Mouse (Mus musculus) kidney, adult 11 months (tissue): ENCODE data around the gene Zbtb43.
A peak's percentile ranks its signal among the peaks of the same experiment; 100 is the strongest.

Experiments
- DNase-seq: peaks from one replicate; pipeline ENCODE4 v3.0.0; 2022

Gene Zbtb43

DNA sequence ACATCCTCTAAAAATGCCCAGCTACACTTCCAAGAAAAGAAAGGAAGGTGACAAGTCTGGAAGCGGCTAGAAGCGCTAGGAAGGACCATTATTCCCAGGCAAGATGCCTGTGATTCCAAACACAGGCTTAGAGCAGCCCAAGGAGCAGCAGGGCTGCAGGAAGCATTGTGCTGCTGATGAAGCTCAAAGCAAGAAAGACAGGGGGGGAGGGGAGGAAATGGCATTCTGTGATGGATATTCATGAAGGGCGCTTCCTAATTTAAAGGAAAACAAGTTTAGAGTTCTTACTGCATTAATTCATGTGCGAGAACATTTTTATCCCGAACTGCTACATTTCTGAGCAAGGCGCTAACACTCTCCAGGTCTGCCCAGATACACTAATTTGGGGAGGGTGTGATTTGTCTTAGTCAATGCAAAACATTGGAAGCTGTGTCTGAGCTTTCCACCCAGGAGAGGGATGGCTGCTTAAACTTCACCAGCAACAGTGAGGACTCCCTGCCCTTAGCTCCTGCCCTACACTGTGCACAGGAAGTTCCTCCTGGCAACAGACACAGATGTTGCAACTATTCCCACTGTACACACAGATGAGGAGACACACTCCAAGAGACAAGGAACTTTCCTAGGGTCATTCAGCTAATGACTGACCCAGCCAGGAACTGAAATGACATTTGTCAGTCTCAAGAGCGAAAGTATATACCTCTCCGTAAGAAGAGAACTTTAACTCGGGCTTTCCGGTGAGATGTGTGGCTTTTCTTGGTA lies 41.5 kb downstream of the Zbtb43 start:
- no peak for DNase-seq

DNA sequence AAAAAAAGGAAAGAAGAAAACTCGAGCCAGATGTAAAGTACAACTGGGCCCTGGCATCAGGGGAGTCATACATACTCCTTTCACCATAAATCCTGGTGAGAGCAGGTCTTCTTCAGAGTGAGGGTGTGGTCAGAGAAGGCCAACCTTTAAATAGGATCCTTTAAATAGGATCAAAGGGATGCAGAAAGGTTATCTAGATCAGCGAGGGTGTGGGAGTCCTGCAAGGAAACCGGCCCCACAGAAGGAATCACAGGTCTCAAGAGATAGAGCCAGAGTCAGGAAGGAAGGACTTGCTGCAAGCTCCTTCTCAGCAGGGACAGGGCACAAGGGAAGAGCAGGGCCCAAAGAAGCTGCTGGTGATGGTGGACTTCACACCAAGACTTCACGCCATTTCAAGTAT lies 50.9 kb downstream of the Zbtb43 start:
- DNase-seq: no peak

DNA sequence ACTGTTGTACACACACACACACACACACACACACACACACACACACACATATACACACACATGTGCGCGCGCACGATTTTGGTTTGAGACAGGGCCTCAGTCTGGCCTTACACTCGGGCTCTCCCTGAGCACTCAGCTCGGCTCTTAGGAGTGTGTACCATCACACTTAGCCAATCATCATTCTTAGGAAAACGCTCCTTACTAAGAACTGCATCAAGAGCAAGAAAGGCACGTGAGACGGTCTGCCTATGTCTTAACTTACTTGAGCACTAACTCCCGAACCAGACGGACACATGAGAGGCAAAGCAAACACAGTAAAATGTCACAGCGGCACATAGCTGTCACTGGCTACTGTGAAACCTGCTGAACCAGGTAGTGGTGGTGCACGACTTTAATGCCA lies 54.3 kb downstream of the Zbtb43 start:
- DNase-seq: no peak

DNA sequence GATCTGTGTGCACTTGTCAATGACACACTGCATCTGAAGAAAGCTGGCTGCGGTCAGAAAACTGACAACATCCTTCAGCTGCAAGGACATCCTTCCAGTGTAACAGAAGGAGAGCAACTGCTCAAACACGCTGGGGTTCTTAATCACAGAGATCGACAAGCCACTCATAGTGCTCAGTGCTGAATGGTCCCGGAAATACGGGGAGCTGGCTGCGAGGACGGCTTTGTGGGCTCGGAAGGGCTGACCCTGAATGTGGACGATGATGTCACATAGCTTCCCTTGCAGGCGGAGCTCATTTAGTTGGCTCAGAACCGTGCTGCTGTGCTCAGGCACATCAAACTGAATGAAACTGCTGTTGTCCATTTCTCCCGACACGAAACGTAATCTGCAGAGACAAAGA lies 56.2 kb downstream of the Zbtb43 start:
- no peak for DNase-seq

DNA sequence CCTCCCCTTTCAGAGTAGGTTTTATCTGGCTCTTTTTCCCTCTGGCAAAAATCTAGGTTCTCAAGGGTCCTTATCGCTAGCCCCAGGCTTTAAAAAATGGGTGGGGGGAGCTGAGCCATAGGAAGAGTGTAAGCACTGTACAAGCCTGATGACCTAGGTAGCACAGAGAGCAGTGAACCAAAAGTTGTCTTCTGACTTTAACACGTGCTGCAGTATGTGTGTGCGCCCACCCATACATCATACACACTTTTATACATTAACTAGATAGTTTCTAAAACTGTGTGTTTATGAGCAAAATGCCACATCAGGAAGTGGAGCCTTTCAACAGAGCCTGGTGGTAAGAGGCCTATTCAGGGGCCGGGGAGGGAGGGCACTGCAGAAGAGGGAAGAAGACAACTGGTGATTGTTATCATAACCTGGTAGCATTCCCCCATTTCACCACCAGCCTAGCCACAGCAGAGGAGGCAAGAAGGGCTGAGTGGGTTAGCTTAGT lies 64.8 kb downstream of the Zbtb43 start:
- DNase-seq: no peak

DNA sequence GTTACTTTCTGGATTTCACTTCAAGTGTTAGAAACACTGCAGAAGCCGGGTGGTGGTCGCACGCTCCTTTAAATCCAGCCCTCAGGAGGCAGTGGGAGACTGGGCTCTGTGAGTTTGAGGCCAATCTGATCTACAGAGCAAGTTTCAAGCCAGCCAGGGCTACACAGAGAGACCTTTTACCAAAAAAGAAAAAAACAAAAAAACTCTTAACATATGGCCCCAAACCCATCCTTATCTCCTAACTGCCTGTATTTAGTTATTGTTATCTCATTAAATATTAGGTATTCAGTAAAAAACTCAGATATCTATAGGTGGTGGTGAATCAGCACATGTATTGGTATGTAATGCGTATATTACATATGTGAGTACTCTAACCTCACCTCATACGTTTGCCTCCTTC lies 65.7 kb downstream of the Zbtb43 start:
- no peak for DNase-seq

DNA sequence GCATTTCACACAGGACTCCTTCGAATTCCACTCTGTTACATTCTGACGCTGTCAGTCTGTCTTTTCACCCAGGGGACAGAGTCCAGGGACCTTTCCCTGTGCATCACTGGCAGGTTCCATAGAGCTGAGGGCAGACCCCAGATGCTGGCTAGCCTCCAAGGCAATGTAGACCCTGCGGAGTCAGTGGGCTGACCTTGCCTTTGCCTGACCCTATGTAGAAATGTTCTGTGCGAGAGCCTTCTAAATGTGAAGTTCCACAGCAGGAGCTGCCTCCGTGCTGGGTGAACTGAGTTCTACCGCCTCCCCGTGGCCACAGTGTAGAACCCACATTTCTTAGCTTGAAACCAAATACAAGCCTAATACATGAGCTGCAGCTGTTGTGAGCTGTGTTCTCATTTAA lies 66.1 kb downstream of the Zbtb43 start:
- DNase-seq: peak; percentile 31

DNA sequence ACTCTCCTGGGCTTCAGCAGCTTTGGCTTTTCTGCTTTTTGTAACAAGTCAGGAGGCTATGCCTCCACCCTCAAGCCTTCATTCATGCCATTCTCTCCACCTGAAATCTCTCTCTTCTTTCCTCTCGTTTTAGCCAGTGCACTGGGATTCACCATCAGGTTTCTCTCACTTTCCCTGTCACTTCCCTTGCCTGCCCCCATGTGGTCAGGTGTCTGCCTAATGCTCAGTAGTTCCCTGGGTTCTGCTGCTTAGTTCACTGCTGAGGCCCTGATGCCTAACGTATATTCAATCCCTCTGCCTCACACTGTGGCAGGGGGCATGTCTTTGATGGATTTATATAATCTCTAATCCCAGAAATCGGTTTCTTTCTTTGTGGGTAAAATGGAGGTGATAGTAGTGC lies 67.1 kb downstream of the Zbtb43 start:
- DNase-seq: no peak

DNA sequence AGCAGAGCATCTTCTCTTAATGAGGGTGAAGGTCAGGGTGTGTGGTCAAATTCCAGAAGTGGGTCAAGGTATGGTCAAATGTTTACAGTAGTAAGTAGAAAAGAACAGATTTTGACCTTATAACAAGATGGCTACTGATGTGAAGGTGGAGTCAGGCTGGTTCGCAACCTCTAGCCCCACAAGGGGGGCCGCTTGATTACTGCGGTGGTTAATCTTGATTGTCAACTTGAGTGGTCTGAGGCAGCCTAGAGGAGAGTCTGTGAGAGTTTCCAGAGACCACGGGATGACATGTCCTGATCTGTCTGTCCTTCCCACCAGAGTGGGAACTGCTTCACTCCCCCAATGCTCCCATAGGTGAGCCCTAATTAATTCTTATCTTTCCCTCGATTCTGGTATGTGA lies 67.8 kb downstream of the Zbtb43 start:
- DNase-seq: no peak
